Comparison of ENCODE assay signal across 8 mouse cellular contexts in the genomic region with DNA sequence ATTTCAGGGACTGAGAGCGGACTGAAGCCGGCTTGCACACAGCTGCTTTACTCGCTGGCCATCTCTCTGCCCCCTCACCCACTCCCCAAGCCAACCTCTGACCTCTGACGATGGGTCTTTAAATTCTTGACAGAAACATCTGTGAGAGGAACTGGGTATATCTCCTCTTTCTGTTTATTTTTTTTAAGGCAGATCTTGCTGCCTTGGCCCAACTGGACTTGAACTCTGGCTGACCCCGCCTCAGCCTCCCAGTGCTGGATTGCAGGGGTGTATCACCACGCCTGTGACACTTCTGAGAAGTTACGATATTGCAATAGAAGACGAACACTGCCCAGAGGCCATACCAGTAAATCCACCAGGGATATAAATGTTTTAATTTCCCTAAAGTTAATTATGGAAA. TPM values are rescaled to one million over a fixed set of nuclear protein-coding genes. Genes with fewer than 3 reads are reported as not detected.
DNase-seq lines count a peak whose midpoint lies in the region; ATAC-seq and TF ChIP-seq lines count a peak whose summit lies in the region.
"Had no signal": no experiment of that assay in that cellular context is flagged by ENCODE, and none has a peak within 500 bp of the region (broad histone marks: within the 10 kb centered on the region; RNA-seq: fewer than 3 reads in every experiment).

No protein-coding gene starts in this region.

- no peaks in the 10 kb centered on the region for H3K9me3 ChIP-seq in liver, embryonic 14.5 days (ENCODE audit: control insufficient read depth, low read length)
- no peaks in the 10 kb centered on the region for H3K9me3 ChIP-seq in liver, embryonic 11.5 days (ENCODE audit: control insufficient read depth, low read length)
- H3K9me3 ChIP-seq in hindbrain, embryonic 10.5 days = no peaks in the 10 kb centered on the region

- no peak overlapping the region for H3K9ac ChIP-seq in liver, embryonic 14.5 days (replicated peaks)
- H3K9ac ChIP-seq in liver, embryonic 11.5 days (ENCODE audit: low read depth, low read length) = no peak overlapping the region

- no peaks in the 10 kb centered on the region for H3K36me3 ChIP-seq in liver, embryonic 14.5 days (replicated peaks; ENCODE audit: control insufficient read depth, insufficient read depth, low read depth)
- no peaks in the 10 kb centered on the region; the same call in 1 of the 2 replicates for H3K36me3 ChIP-seq in liver, embryonic 11.5 days (ENCODE audit: control insufficient read depth, insufficient read depth, low read length)
- peaks cover 98% of the 10 kb centered on the region for H3K36me3 ChIP-seq in hindbrain, embryonic 10.5 days

- 66% methylated on average over 8 of the region's 8 CpGs for WGBS in liver, embryonic 14.5 days (ENCODE audit: insufficient replicate concordance)
- WGBS in liver, embryonic 11.5 days = 76% methylated on average over 8 of the region's 8 CpGs
- 79% methylated on average over 8 of the region's 8 CpGs for WGBS in hindbrain, embryonic 10.5 days

- no peak overlapping the region for H3K4me3 ChIP-seq in liver, embryonic 14.5 days (ENCODE audit: insufficient read depth in 1 of 2, low read depth in 2 of 2, low read length in 2 of 2)
- H3K4me3 ChIP-seq in liver, embryonic 11.5 days (ENCODE audit: low read depth, low read length) = no peak overlapping the region
- peak overlapping the region; percentile 65 for H3K4me3 ChIP-seq in gastrocnemius, adult 2 months
- no peak overlapping the region for H3K4me3 ChIP-seq in hindbrain, embryonic 10.5 days
- H3K4me3 ChIP-seq: myocyte had no signal

- TF ChIP-seq CTCF in liver, embryonic 14.5 days (IDR thresholded peaks at IDR 0.05; ENCODE audit: low read depth) = no peak
- TF ChIP-seq CTCF in gastrocnemius, adult 2 months (IDR thresholded peaks at IDR 0.05) = no peak

- H3K4me2 ChIP-seq in liver, embryonic 14.5 days (ENCODE audit: low read depth) = peak overlapping the region; percentile 47
- H3K4me2 ChIP-seq in liver, embryonic 11.5 days = no peak overlapping the region; the same call in 1 of the 2 replicates

- DNase-seq in liver, embryonic 14.5 days (ENCODE audit: low read depth in 3 of 3, low spot score in 3 of 3) = no peak
- no peak for DNase-seq in liver, embryonic 11.5 days (ENCODE audit: low spot score)
- DNase-seq in gastrocnemius, adult 2 months = peak; percentile 71
- DNase-seq in kidney, postnatal 10 days = peak; percentile 51
- DNase-seq in ovary, postnatal 36 days (ENCODE audit: low spot score) = peak; percentile 38
- DNase-seq in hindbrain, embryonic 10.5 days (ENCODE audit: low spot score) = no peak

- TF ChIP-seq EP300 in liver, embryonic 14.5 days (IDR thresholded peaks at IDR 0.05; ENCODE audit: low read depth) = no peak

- no peak overlapping the region for H3K27ac ChIP-seq in liver, embryonic 14.5 days
- H3K27ac ChIP-seq in liver, embryonic 11.5 days (ENCODE audit: low read depth, low read length) = no peak overlapping the region
- peak overlapping the region; percentile 79 for H3K27ac ChIP-seq in gastrocnemius, adult 2 months
- no peak overlapping the region for H3K27ac ChIP-seq in hindbrain, embryonic 10.5 days

- no peaks in the 10 kb centered on the region for H3K27me3 ChIP-seq in liver, embryonic 14.5 days (ENCODE audit: control insufficient read depth, insufficient read depth, low read length)
- no peaks in the 10 kb centered on the region for H3K27me3 ChIP-seq in liver, embryonic 11.5 days (replicated peaks; ENCODE audit: control insufficient read depth, insufficient read depth, low read length)
- no peaks in the 10 kb centered on the region for H3K27me3 ChIP-seq in hindbrain, embryonic 10.5 days (ENCODE audit: insufficient read depth, poor library complexity, severe bottlenecking)

- no peak for ATAC-seq in liver, embryonic 14.5 days (ENCODE audit: insufficient read depth)
- no peak for ATAC-seq in liver, embryonic 11.5 days (replicated peaks; ENCODE audit: low FRiP score)
- no peak for ATAC-seq in megakaryocyte-erythroid progenitor cell, adult 5-6 weeks (replicated peaks; ENCODE audit: low FRiP score, low TSS enrichment, poor library complexity, severe bottlenecking)

- intact Hi-C loops in gastrocnemius, adult 2 months (cut with DNase I) = loop anchor here (5.0 to 10.0 kb wide), 3 partner anchors 75 to 117 kb away; no protein-coding TSS in a partner anchor

- H3K4me1 ChIP-seq in liver, embryonic 14.5 days (replicated peaks; ENCODE audit: control insufficient read depth in 2 of 2, insufficient read depth in 2 of 2, low read length in 1 of 2) = peaks cover 0 to 8% of the 10 kb centered on the region in 2 experiments; a peak in 2 of 4 replicates
- H3K4me1 ChIP-seq in liver, embryonic 11.5 days (replicated peaks; ENCODE audit: control insufficient read depth, insufficient read depth, low read length) = 0 out of 2 replicates have a peak, but pooled peaks cover 5% of the 10 kb centered on the region
- H3K4me1 ChIP-seq in hindbrain, embryonic 10.5 days (replicated peaks) = 0 out of 2 replicates have a peak, but pooled peaks cover 5% of the 10 kb centered on the region

RNA-seq across cellular contexts. Expression of a gene that starts 15.4 kb away (rescaled TPM):
- 1.0 and 1.5 TPM in 2 replicates for polyA plus RNA-seq in liver, embryonic 14.5 days (2012; rRNA removed)
- 1.4 and 1.9 TPM in 2 replicates for polyA plus RNA-seq in liver, embryonic 14.5 days (2014; fragmentation: Nextera tagmentation; extraction: Ambion mirVana)
- polyA plus RNA-seq in liver, embryonic 11.5 days (2014; fragmentation: Nextera tagmentation; extraction: Ambion mirVana) = 7.2 and 7.8 TPM in 2 replicates
- total RNA-seq in gastrocnemius, adult 2 months (2021) = 1 to 10 TPM; 1.6 to 2.6 TPM
- total RNA-seq in megakaryocyte-erythroid progenitor cell, adult 5-6 weeks (2014; fragmentation: Nextera tagmentation) = 3.8 and 5.6 TPM in 2 replicates
- 0.76 and 2.8 TPM in 2 replicates for total RNA-seq in megakaryocyte-erythroid progenitor cell, adult 5-6 weeks (2017)
- polyA plus RNA-seq in hindbrain, embryonic 10.5 days (2016; fragmentation: Nextera tagmentation; extraction: Ambion mirVana) = 16.4 and 19.7 TPM in 2 replicates

RNA-seq across cellular contexts. Expression of a gene that starts 27.9 kb away (rescaled TPM):
- 8.0 and 12.7 TPM in 2 replicates for polyA plus RNA-seq in liver, embryonic 14.5 days (2012; rRNA removed)
- polyA plus RNA-seq in liver, embryonic 14.5 days (2014; fragmentation: Nextera tagmentation; extraction: Ambion mirVana) = 28.3 and 29.7 TPM in 2 replicates
- 53.7 and 54.7 TPM in 2 replicates for polyA plus RNA-seq in liver, embryonic 11.5 days (2014; fragmentation: Nextera tagmentation; extraction: Ambion mirVana)
- 10 to 100 TPM; 18.3 to 25.0 TPM for total RNA-seq in gastrocnemius, adult 2 months (2021)
- total RNA-seq in megakaryocyte-erythroid progenitor cell, adult 5-6 weeks (2014; fragmentation: Nextera tagmentation) = 21.3 and 26.6 TPM in 2 replicates
- 53.3 and 67.5 TPM in 2 replicates for total RNA-seq in megakaryocyte-erythroid progenitor cell, adult 5-6 weeks (2017)
- polyA plus RNA-seq in hindbrain, embryonic 10.5 days (2016; fragmentation: Nextera tagmentation; extraction: Ambion mirVana) = 25.4 and 33.1 TPM in 2 replicates

Comparison
In these comparisons a context has a peak if more than half of its experiments do, and no peak if none do; other contexts are left out.
1. DNase-seq: peak in gastrocnemius, adult 2 months (single experiment), kidney, postnatal 10 days (single experiment) and ovary, postnatal 36 days (single experiment); none in liver, embryonic 14.5 days (0 of 3), liver, embryonic 11.5 days (single experiment) and hindbrain, embryonic 10.5 days (single experiment).